Mouse (Mus musculus): Measurements from ENCODE around the gene Pnpla8. TPM values are rescaled to one million over a fixed set of nuclear protein-coding genes. Genes with fewer than 3 reads are reported as not detected.

The Pnpla8 gene
- polyA plus RNA-seq, 1 experiment: 13.9 TPM

DNA sequence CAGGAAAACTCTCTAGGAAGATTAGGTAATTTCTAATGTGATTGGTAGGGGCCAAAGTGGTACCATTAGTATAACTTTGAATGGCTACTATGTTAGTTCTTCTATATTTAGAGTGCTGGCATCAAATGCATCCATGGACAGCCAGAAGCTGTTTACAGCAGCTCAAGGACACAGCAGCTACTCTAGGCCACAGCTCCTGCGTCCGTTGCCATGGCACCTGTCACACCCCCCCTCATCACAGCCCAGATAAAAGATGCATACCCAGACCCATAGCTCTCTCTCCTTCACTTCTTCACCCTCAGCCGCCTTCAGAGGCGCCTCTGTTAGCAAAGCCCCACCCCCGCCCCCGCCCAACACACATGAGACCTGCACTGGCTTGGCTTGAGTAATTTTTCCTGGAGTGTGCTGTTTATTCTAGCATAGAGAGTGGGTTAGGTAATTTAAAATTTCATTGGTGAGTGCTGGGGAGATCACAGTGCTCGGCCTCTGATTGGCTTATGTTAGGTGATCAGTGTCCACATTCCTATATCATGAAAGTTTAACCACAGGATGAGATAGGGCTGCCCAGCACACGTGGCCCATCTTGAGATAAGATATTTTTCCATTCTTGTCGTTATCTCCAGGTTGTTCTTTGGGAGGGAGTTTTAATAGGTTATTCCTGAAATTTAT, 27.3 kb downstream of the Pnpla8 start:
- Histone ChIP-seq H3ac (ENCODE audit: control insufficient read depth, insufficient read length) (no peak overlapping the region), H3K4me3 (no peak overlapping the region), H3K79me2 (ENCODE audit: control insufficient read depth, insufficient read depth) (no peaks in the 10 kb centered on the region), H3K36me3 (ENCODE audit: control insufficient read depth, insufficient read depth) (no peaks in the 10 kb centered on the region), H3K4me2 (ENCODE audit: low read depth) (no peak overlapping the region), H3K27me3 (ENCODE audit: control insufficient read depth, insufficient read depth, insufficient read length) (no peaks in the 10 kb centered on the region)
- no peak for TF ChIP-seq USF1 (IDR thresholded peaks at IDR 0.05; ENCODE audit: low read depth)

- H3K36me3 ChIP-seq (ENCODE audit: control insufficient read depth, insufficient read depth): no peaks in the 10 kb centered on the region
- H3K4me2 ChIP-seq (ENCODE audit: low read depth): no peak overlapping the region
- no peaks in the 10 kb centered on the region for H3K27me3 ChIP-seq (ENCODE audit: control insufficient read depth, insufficient read depth, insufficient read length)
- H3ac ChIP-seq (ENCODE audit: control insufficient read depth, insufficient read length): no peak overlapping the region
- TF ChIP-seq TCF12 (IDR thresholded peaks at IDR 0.05; ENCODE audit: insufficient read depth, poor library complexity, severe bottlenecking) (no peak), E2F4 (IDR thresholded peaks at IDR 0.05; ENCODE audit: insufficient read depth) (no peak), MYOG (IDR thresholded peaks at IDR 0.05; ENCODE audit: control insufficient read depth in 1 of 3, insufficient read depth in 1 of 3, insufficient read length in 2 of 3, low read depth in 2 of 3) (no peak), MAX (IDR thresholded peaks at IDR 0.05; ENCODE audit: low read depth) (no peak), POLR2A (IDR thresholded peaks at IDR 0.05; ENCODE audit: insufficient read length, low read depth) (no peak), USF1 (IDR thresholded peaks at IDR 0.05; ENCODE audit: low read depth) (no peak), POLR2AphosphoS2 (IDR thresholded peaks at IDR 0.05; ENCODE audit: insufficient read length, low read depth) (no peak), CEBPB (IDR thresholded peaks at IDR 0.05; ENCODE audit: insufficient read depth, poor library complexity, severe bottlenecking) (no peak), REST (IDR thresholded peaks at IDR 0.05; ENCODE audit: insufficient read depth, insufficient read length) (no peak), TCF3 (IDR thresholded peaks at IDR 0.05; ENCODE audit: insufficient read length, low read depth) (no peak)
- H3K79me2 ChIP-seq (ENCODE audit: control insufficient read depth, insufficient read depth): no peaks in the 10 kb centered on the region
- H3K4me3 ChIP-seq: no peak overlapping the region
Measured at GRCm38 (mm10) chr12:44262612-44263011, 41.4 kb downstream of the Pnpla8 start.

GRCm38 (mm10) chr12:44265651-44266050, 44.5 kb downstream of the Pnpla8 start:
- TF ChIP-seq REST (IDR thresholded peaks at IDR 0.05; ENCODE audit: insufficient read depth, insufficient read length) (no peak), POLR2A (IDR thresholded peaks at IDR 0.05; ENCODE audit: insufficient read length, low read depth) (no peak), CEBPB (IDR thresholded peaks at IDR 0.05; ENCODE audit: insufficient read depth, poor library complexity, severe bottlenecking) (no peak), USF1 (IDR thresholded peaks at IDR 0.05; ENCODE audit: low read depth) (no peak), MAX (IDR thresholded peaks at IDR 0.05; ENCODE audit: low read depth) (no peak), POLR2AphosphoS2 (IDR thresholded peaks at IDR 0.05; ENCODE audit: insufficient read length, low read depth) (no peak), SRF (IDR thresholded peaks at IDR 0.05; ENCODE audit: control insufficient read depth, insufficient read length, low read depth) (no peak)
- Histone ChIP-seq H3ac (ENCODE audit: control insufficient read depth, insufficient read length) (no peak overlapping the region), H3K79me2 (ENCODE audit: control insufficient read depth, insufficient read depth) (peaks cover 10% of the 10 kb centered on the region), H3K4me3 (no peak overlapping the region), H3K4me2 (ENCODE audit: low read depth) (no peak overlapping the region), H3K36me3 (ENCODE audit: control insufficient read depth, insufficient read depth) (no peaks in the 10 kb centered on the region), H3K27me3 (ENCODE audit: control insufficient read depth, insufficient read depth, insufficient read length) (no peaks in the 10 kb centered on the region)

DNA sequence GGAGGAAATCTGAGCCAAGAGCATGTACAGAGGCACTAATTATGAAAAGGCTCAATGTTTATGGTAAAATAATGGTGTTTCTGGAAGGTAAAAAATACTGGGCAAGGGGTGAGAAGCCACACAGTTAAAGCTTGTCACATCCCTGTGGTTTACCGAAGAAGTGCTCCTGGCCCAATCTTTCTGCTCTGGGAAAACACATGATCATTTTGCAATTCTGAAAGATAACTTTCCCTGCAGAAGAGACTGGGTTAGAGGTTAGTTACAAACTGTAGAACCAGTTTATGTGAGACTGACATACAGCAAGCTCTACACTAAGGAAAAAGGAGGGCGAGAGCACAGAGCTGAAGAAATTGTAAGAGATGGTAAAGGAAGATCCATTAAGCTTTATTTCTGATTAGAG, 46.0 kb downstream of the Pnpla8 start:
- Histone ChIP-seq H3ac (ENCODE audit: control insufficient read depth, insufficient read length) (no peak overlapping the region), H3K27me3 (ENCODE audit: control insufficient read depth, insufficient read depth, insufficient read length) (no peaks in the 10 kb centered on the region), H3K36me3 (ENCODE audit: control insufficient read depth, insufficient read depth) (no peaks in the 10 kb centered on the region), H3K4me3 (no peak overlapping the region), H3K79me2 (ENCODE audit: control insufficient read depth, insufficient read depth) (peaks cover 16% of the 10 kb centered on the region), H3K4me2 (ENCODE audit: low read depth) (no peak overlapping the region)
- TF ChIP-seq CEBPB (IDR thresholded peaks at IDR 0.05; ENCODE audit: insufficient read depth, poor library complexity, severe bottlenecking) (no peak), MYOG (IDR thresholded peaks at IDR 0.05; ENCODE audit: control insufficient read depth in 1 of 3, insufficient read depth in 1 of 3, insufficient read length in 2 of 3, low read depth in 2 of 3) (no peak), USF1 (IDR thresholded peaks at IDR 0.05; ENCODE audit: low read depth) (no peak), MAX (IDR thresholded peaks at IDR 0.05; ENCODE audit: low read depth) (no peak), TCF3 (IDR thresholded peaks at IDR 0.05; ENCODE audit: insufficient read length, low read depth) (no peak), TCF12 (IDR thresholded peaks at IDR 0.05; ENCODE audit: insufficient read depth, poor library complexity, severe bottlenecking) (no peak), E2F4 (IDR thresholded peaks at IDR 0.05; ENCODE audit: insufficient read depth) (no peak), POLR2A (IDR thresholded peaks at IDR 0.05; ENCODE audit: insufficient read length, low read depth) (no peak), SRF (IDR thresholded peaks at IDR 0.05; ENCODE audit: control insufficient read depth, insufficient read length, low read depth) (no peak), REST (IDR thresholded peaks at IDR 0.05; ENCODE audit: insufficient read depth, insufficient read length) (no peak)

- H3K27me3 ChIP-seq (ENCODE audit: control insufficient read depth, insufficient read depth, insufficient read length): no peaks in the 10 kb centered on the region
- peak overlapping the region; percentile 70 for H3K4me2 ChIP-seq (ENCODE audit: low read depth)
Measured at GRCm38 (mm10) chr12:44268728-44269302, 47.6 kb downstream of the Pnpla8 start.

More at GRCm38 (mm10) chr12:44268728-44269302, 47.6 kb downstream of the Pnpla8 start:
- Histone ChIP-seq H3K4me3 (peak overlapping the region; percentile 45), H3K36me3 (ENCODE audit: control insufficient read depth, insufficient read depth) (no peaks in the 10 kb centered on the region), H3ac (ENCODE audit: control insufficient read depth, insufficient read length) (peak overlapping the region; percentile 94), H3K79me2 (ENCODE audit: control insufficient read depth, insufficient read depth) (peaks cover 20% of the 10 kb centered on the region)
- TF ChIP-seq TCF12 (IDR thresholded peaks at IDR 0.05; ENCODE audit: insufficient read depth, poor library complexity, severe bottlenecking): no peak
- no peak for TF ChIP-seq REST (IDR thresholded peaks at IDR 0.05; ENCODE audit: insufficient read depth, insufficient read length)
- TF ChIP-seq CEBPB (IDR thresholded peaks at IDR 0.05; ENCODE audit: insufficient read depth, poor library complexity, severe bottlenecking): no peak
- TF ChIP-seq MYOD1 (IDR thresholded peaks at IDR 0.05; ENCODE audit: control insufficient read depth in 1 of 3, insufficient read length in 2 of 3, low read depth in 2 of 3): peak in 2 of 3 experiments; percentile 30 to 52
- TF ChIP-seq POLR2A (IDR thresholded peaks at IDR 0.05; ENCODE audit: insufficient read length, low read depth): peak; percentile 96
- peak in 2 of 3 experiments; percentile 56 to 82 for TF ChIP-seq MYOG (IDR thresholded peaks at IDR 0.05; ENCODE audit: control insufficient read depth in 1 of 3, insufficient read depth in 1 of 3, insufficient read length in 2 of 3, low read depth in 2 of 3)
- no peak for TF ChIP-seq TCF3 (IDR thresholded peaks at IDR 0.05; ENCODE audit: insufficient read length, low read depth)
- peak; percentile 74 for TF ChIP-seq POLR2AphosphoS2 (IDR thresholded peaks at IDR 0.05; ENCODE audit: insufficient read length, low read depth)
